Mouse (Mus musculus): ENCODE measurements around the gene Selenoo. TPM values are rescaled to one million over a fixed set of nuclear protein-coding genes. Genes with fewer than 3 reads are reported as not detected.

Gene Selenoo
- polyA plus RNA-seq, 1 experiment: 37.1 TPM

GRCm38 (mm10) chr15:89141905-89142304 lies 53.0 kb downstream of the Selenoo start:
- TF ChIP-seq POLR2A (IDR thresholded peaks at IDR 0.05; ENCODE audit: borderline replicate concordance, extremely low read depth, low read depth, low read length): no peak
- TF ChIP-seq CTCF (IDR thresholded peaks at IDR 0.05; ENCODE audit: insufficient read depth, low read length): no peak
- Histone ChIP-seq H3K4me1 (ENCODE audit: control insufficient read depth, insufficient read depth, low read length) (peaks cover 14% of the 10 kb centered on the region), H3K4me3 (replicated peaks; ENCODE audit: extremely low read depth, low read depth, low read length) (no peak overlapping the region)
- no peak for DNase-seq
- 38% methylated on average over 4 of the region's 4 CpGs for WGBS

GRCm38 (mm10) chr15:89143134-89143533 lies 54.2 kb downstream of the Selenoo start:
- H3K4me1 ChIP-seq (ENCODE audit: control insufficient read depth, insufficient read depth, low read length): peaks cover 14% of the 10 kb centered on the region
- no peak for DNase-seq
- 73% methylated on average over 2 of the region's 2 CpGs for WGBS
- H3K4me3 ChIP-seq (replicated peaks; ENCODE audit: extremely low read depth, low read depth, low read length): no peak overlapping the region
- TF ChIP-seq POLR2A (IDR thresholded peaks at IDR 0.05; ENCODE audit: borderline replicate concordance, extremely low read depth, low read depth, low read length) (no peak), CTCF (IDR thresholded peaks at IDR 0.05; ENCODE audit: insufficient read depth, low read length) (no peak)

GRCm38 (mm10) chr15:89144965-89145364 lies 56.1 kb downstream of the Selenoo start:
- Histone ChIP-seq H3K4me1 (ENCODE audit: control insufficient read depth, insufficient read depth, low read length) (peaks cover 10% of the 10 kb centered on the region), H3K4me3 (replicated peaks; ENCODE audit: extremely low read depth, low read depth, low read length) (no peak overlapping the region)
- no peak for DNase-seq
- WGBS: 70% methylated on average over 11 of the region's 11 CpGs
- TF ChIP-seq CTCF (IDR thresholded peaks at IDR 0.05; ENCODE audit: insufficient read depth, low read length) (no peak), POLR2A (IDR thresholded peaks at IDR 0.05; ENCODE audit: borderline replicate concordance, extremely low read depth, low read depth, low read length) (no peak)

GRCm38 (mm10) chr15:89145813-89146350 lies 57.0 kb downstream of the Selenoo start:
- no peak for TF ChIP-seq POLR2A (IDR thresholded peaks at IDR 0.05; ENCODE audit: borderline replicate concordance, extremely low read depth, low read depth, low read length)
- H3K4me3 ChIP-seq (replicated peaks; ENCODE audit: extremely low read depth, low read depth, low read length): no peak overlapping the region

GRCm38 (mm10) chr15:89146537-89146936 lies 57.7 kb downstream of the Selenoo start:
- Histone ChIP-seq H3K4me3 (replicated peaks; ENCODE audit: extremely low read depth, low read depth, low read length) (peak overlapping the region; percentile 3), H3K4me1 (ENCODE audit: control insufficient read depth, insufficient read depth, low read length) (peaks cover 4% of the 10 kb centered on the region)
- DNase-seq: peak; percentile 54
- WGBS: 19% methylated on average over 27 of the region's 27 CpGs
- TF ChIP-seq CTCF (IDR thresholded peaks at IDR 0.05; ENCODE audit: insufficient read depth, low read length) (no peak), POLR2A (IDR thresholded peaks at IDR 0.05; ENCODE audit: borderline replicate concordance, extremely low read depth, low read depth, low read length) (peak; percentile 17; the same call in 1 of the 2 replicates)

More at GRCm38 (mm10) chr15:89145813-89146350, 57.0 kb downstream of the Selenoo start:
- WGBS: 75% methylated on average over 24 of the region's 24 CpGs
- H3K4me1 ChIP-seq (ENCODE audit: control insufficient read depth, insufficient read depth, low read length): peaks cover 10% of the 10 kb centered on the region
- no peak for DNase-seq

GRCm38 (mm10) chr15:89147024-89147423 lies 58.1 kb downstream of the Selenoo start:
- TF ChIP-seq CTCF (IDR thresholded peaks at IDR 0.05; ENCODE audit: insufficient read depth, low read length) (no peak), POLR2A (IDR thresholded peaks at IDR 0.05; ENCODE audit: borderline replicate concordance, extremely low read depth, low read depth, low read length) (no peak)
- DNase-seq: no peak
- peaks cover 3% of the 10 kb centered on the region for H3K4me1 ChIP-seq (ENCODE audit: control insufficient read depth, insufficient read depth, low read length)
- WGBS: 10% methylated on average over 16 of the region's 16 CpGs
- no peak overlapping the region for H3K4me3 ChIP-seq (replicated peaks; ENCODE audit: extremely low read depth, low read depth, low read length)

- Histone ChIP-seq H3K4me1 (ENCODE audit: control insufficient read depth, insufficient read depth, low read length) (peaks cover 3% of the 10 kb centered on the region), H3K4me3 (replicated peaks; ENCODE audit: extremely low read depth, low read depth, low read length) (no peak overlapping the region)
- no peak for TF ChIP-seq POLR2A (IDR thresholded peaks at IDR 0.05; ENCODE audit: borderline replicate concordance, extremely low read depth, low read depth, low read length)
- no peak for TF ChIP-seq CTCF (IDR thresholded peaks at IDR 0.05; ENCODE audit: insufficient read depth, low read length)
- DNase-seq: no peak
- WGBS: 31% methylated on average over 10 of the region's 10 CpGs
Observed at GRCm38 (mm10) chr15:89147456-89147855, 58.6 kb downstream of the Selenoo start.

- TF ChIP-seq CTCF (IDR thresholded peaks at IDR 0.05; ENCODE audit: insufficient read depth, low read length) (no peak), POLR2A (IDR thresholded peaks at IDR 0.05; ENCODE audit: borderline replicate concordance, extremely low read depth, low read depth, low read length) (no peak)
- Histone ChIP-seq H3K4me3 (replicated peaks; ENCODE audit: extremely low read depth, low read depth, low read length) (no peak overlapping the region), H3K4me1 (ENCODE audit: control insufficient read depth, insufficient read depth, low read length) (peaks cover 3% of the 10 kb centered on the region)
- DNase-seq: no peak
- WGBS: 67% methylated on average over 4 of the region's 4 CpGs
Observed at GRCm38 (mm10) chr15:89147895-89148294, 59.0 kb downstream of the Selenoo start.

- no peak for DNase-seq
Observed at GRCm38 (mm10) chr15:89148496-89149270, 59.8 kb downstream of the Selenoo start.

More at GRCm38 (mm10) chr15:89148496-89149270, 59.8 kb downstream of the Selenoo start:
- TF ChIP-seq CTCF (IDR thresholded peaks at IDR 0.05; ENCODE audit: insufficient read depth, low read length) (no peak), POLR2A (IDR thresholded peaks at IDR 0.05; ENCODE audit: borderline replicate concordance, extremely low read depth, low read depth, low read length) (no peak)
- WGBS: 11% methylated on average over 25 of the region's 25 CpGs
- Histone ChIP-seq H3K4me3 (replicated peaks; ENCODE audit: extremely low read depth, low read depth, low read length) (peak overlapping the region; percentile 48), H3K4me1 (ENCODE audit: control insufficient read depth, insufficient read depth, low read length) (peaks cover 3% of the 10 kb centered on the region)
